Mouse (Mus musculus): ENCODE data around the gene Krt20.

GRCm38 (mm10) chr11:99439465-99439864 lies 1.5 kb upstream of the Krt20 start:
- TF ChIP-seq CTCF (IDR thresholded peaks at IDR 0.05; ENCODE audit: low read depth, low read length) (no peak), POLR2A (IDR thresholded peaks at IDR 0.05; ENCODE audit: insufficient read depth, low read length) (no peak), EP300 (IDR thresholded peaks at IDR 0.05; ENCODE audit: insufficient read depth, low read depth, low read length) (no peak)

Measured in ES-Bruce4 (cell line).